Mouse (Mus musculus): ENCODE measurements around the gene Bpifa5. TPM values are rescaled to one million over a fixed set of nuclear protein-coding genes. Genes with fewer than 3 reads are reported as not detected.

The Bpifa5 gene
- polyA plus RNA-seq, 2 experiments = not detected

- no peaks in the 10 kb centered on the region for H3K36me3 ChIP-seq (replicated peaks; ENCODE audit: control insufficient read depth, insufficient read depth, low read depth)
- H3K9ac ChIP-seq (replicated peaks) = no peak overlapping the region
- H3K9me3 ChIP-seq (ENCODE audit: control insufficient read depth, low read length) = no peaks in the 10 kb centered on the region
- ATAC-seq (ENCODE audit: insufficient read depth) (no peak), DNase-seq (ENCODE audit: low read depth in 3 of 3, low spot score in 3 of 3) (no peak)
- no peak overlapping the region for H3K4me2 ChIP-seq (ENCODE audit: low read depth)
- H3K4me3 ChIP-seq (ENCODE audit: insufficient read depth in 1 of 2, low read depth in 2 of 2, low read length in 2 of 2) = no peak overlapping the region
- H3K27me3 ChIP-seq (ENCODE audit: control insufficient read depth, insufficient read depth, low read length) = no peaks in the 10 kb centered on the region
- no peak for TF ChIP-seq CTCF (IDR thresholded peaks at IDR 0.05; ENCODE audit: low read depth)
- TF ChIP-seq EP300 (IDR thresholded peaks at IDR 0.05; ENCODE audit: low read depth) = no peak
- WGBS (ENCODE audit: insufficient replicate concordance) = 65% methylated on average over 9 of the region's 9 CpGs
- no peak overlapping the region for H3K27ac ChIP-seq
- H3K4me1 ChIP-seq (replicated peaks; ENCODE audit: control insufficient read depth in 2 of 2, insufficient read depth in 2 of 2, low read length in 1 of 2) = 0 out of 4 replicates have a peak, but pooled peaks cover 0 to 1% of the 10 kb centered on the region in 2 experiments
Observed at GRCm38 (mm10) chr2:154197036-154197435, 34.6 kb downstream of the Bpifa5 start.

GRCm38 (mm10) chr2:154204630-154205029 lies 42.2 kb downstream of the Bpifa5 start:
- 72% methylated on average over 4 of the region's 4 CpGs for WGBS (ENCODE audit: insufficient replicate concordance)
- TF ChIP-seq CTCF (IDR thresholded peaks at IDR 0.05; ENCODE audit: low read depth) (no peak), EP300 (IDR thresholded peaks at IDR 0.05; ENCODE audit: low read depth) (no peak)
- Histone ChIP-seq H3K9me3 (ENCODE audit: control insufficient read depth, low read length) (no peaks in the 10 kb centered on the region), H3K36me3 (replicated peaks; ENCODE audit: control insufficient read depth, insufficient read depth, low read depth) (no peaks in the 10 kb centered on the region), H3K9ac (replicated peaks) (no peak overlapping the region), H3K4me1 (replicated peaks; ENCODE audit: control insufficient read depth in 2 of 2, insufficient read depth in 2 of 2, low read length in 1 of 2) (no peaks in the 10 kb centered on the region), H3K27me3 (ENCODE audit: control insufficient read depth, insufficient read depth, low read length) (no peaks in the 10 kb centered on the region), H3K4me3 (ENCODE audit: insufficient read depth in 1 of 2, low read depth in 2 of 2, low read length in 2 of 2) (no peak overlapping the region), H3K27ac (no peak overlapping the region), H3K4me2 (ENCODE audit: low read depth) (no peak overlapping the region)
- ATAC-seq (ENCODE audit: insufficient read depth) = no peak
- no peak for DNase-seq (ENCODE audit: low read depth in 3 of 3, low spot score in 3 of 3)

- no peak for TF ChIP-seq EP300 (IDR thresholded peaks at IDR 0.05; ENCODE audit: low read depth)
- peak; percentile 83 for TF ChIP-seq CTCF (IDR thresholded peaks at IDR 0.05; ENCODE audit: low read depth)
Observed at GRCm38 (mm10) chr2:154206908-154207307, 44.5 kb downstream of the Bpifa5 start.

GRCm38 (mm10) chr2:154209112-154209511 lies 46.7 kb downstream of the Bpifa5 start:
- H3K4me3 ChIP-seq (ENCODE audit: insufficient read depth in 1 of 2, low read depth in 2 of 2, low read length in 2 of 2) = no peak overlapping the region
- no peaks in the 10 kb centered on the region for H3K4me1 ChIP-seq (replicated peaks; ENCODE audit: control insufficient read depth in 2 of 2, insufficient read depth in 2 of 2, low read length in 1 of 2)
- H3K9me3 ChIP-seq (ENCODE audit: control insufficient read depth, low read length) = no peaks in the 10 kb centered on the region
- 11% methylated on average over 3 of the region's 3 CpGs for WGBS (ENCODE audit: insufficient replicate concordance)
- H3K27ac ChIP-seq = no peak overlapping the region
- no peak for DNase-seq (ENCODE audit: low read depth in 3 of 3, low spot score in 3 of 3)
- no peak for ATAC-seq (ENCODE audit: insufficient read depth)
- no peaks in the 10 kb centered on the region for H3K36me3 ChIP-seq (replicated peaks; ENCODE audit: control insufficient read depth, insufficient read depth, low read depth)
- H3K4me2 ChIP-seq (ENCODE audit: low read depth) = no peak overlapping the region
- TF ChIP-seq EP300 (IDR thresholded peaks at IDR 0.05; ENCODE audit: low read depth) (no peak), CTCF (IDR thresholded peaks at IDR 0.05; ENCODE audit: low read depth) (peak; percentile 38; the same call in 1 of the 2 replicates)
- H3K9ac ChIP-seq (replicated peaks) = no peak overlapping the region
- H3K27me3 ChIP-seq (ENCODE audit: control insufficient read depth, insufficient read depth, low read length) = no peaks in the 10 kb centered on the region

More at GRCm38 (mm10) chr2:154206908-154207307, 44.5 kb downstream of the Bpifa5 start:
- Histone ChIP-seq H3K36me3 (replicated peaks; ENCODE audit: control insufficient read depth, insufficient read depth, low read depth) (no peaks in the 10 kb centered on the region), H3K9me3 (ENCODE audit: control insufficient read depth, low read length) (no peaks in the 10 kb centered on the region), H3K27me3 (ENCODE audit: control insufficient read depth, insufficient read depth, low read length) (no peaks in the 10 kb centered on the region), H3K27ac (no peak overlapping the region), H3K4me3 (ENCODE audit: insufficient read depth in 1 of 2, low read depth in 2 of 2, low read length in 2 of 2) (no peak overlapping the region), H3K4me2 (ENCODE audit: low read depth) (no peak overlapping the region), H3K4me1 (replicated peaks; ENCODE audit: control insufficient read depth in 2 of 2, insufficient read depth in 2 of 2, low read length in 1 of 2) (no peaks in the 10 kb centered on the region), H3K9ac (replicated peaks) (no peak overlapping the region)
- WGBS (ENCODE audit: insufficient replicate concordance) = 51% methylated on average over 7 of the region's 7 CpGs
- no peak for DNase-seq (ENCODE audit: low read depth in 3 of 3, low spot score in 3 of 3)
- ATAC-seq (ENCODE audit: insufficient read depth) = no peak

- Histone ChIP-seq H3K4me1 (replicated peaks; ENCODE audit: control insufficient read depth in 2 of 2, insufficient read depth in 2 of 2, low read length in 1 of 2) (no peaks in the 10 kb centered on the region), H3K36me3 (replicated peaks; ENCODE audit: control insufficient read depth, insufficient read depth, low read depth) (no peaks in the 10 kb centered on the region), H3K9me3 (ENCODE audit: control insufficient read depth, low read length) (no peaks in the 10 kb centered on the region), H3K9ac (replicated peaks) (no peak overlapping the region), H3K4me2 (ENCODE audit: low read depth) (no peak overlapping the region), H3K27ac (no peak overlapping the region), H3K27me3 (ENCODE audit: control insufficient read depth, insufficient read depth, low read length) (no peaks in the 10 kb centered on the region), H3K4me3 (ENCODE audit: insufficient read depth in 1 of 2, low read depth in 2 of 2, low read length in 2 of 2) (no peak overlapping the region)
- TF ChIP-seq CTCF (IDR thresholded peaks at IDR 0.05; ENCODE audit: low read depth) (no peak), EP300 (IDR thresholded peaks at IDR 0.05; ENCODE audit: low read depth) (no peak)
- 42% methylated on average over 1 of the region's 1 CpGs for WGBS (ENCODE audit: insufficient replicate concordance)
- ATAC-seq (ENCODE audit: insufficient read depth) (no peak), DNase-seq (ENCODE audit: low read depth in 3 of 3, low spot score in 3 of 3) (no peak)
Observed at GRCm38 (mm10) chr2:154211121-154211520, 48.7 kb downstream of the Bpifa5 start.

All from liver, embryonic 14.5 days (tissue).